Mouse (Mus musculus) testis, adult 2 months (tissue): Measurements from ENCODE around the gene Dmwd.
"Not testable (repeated sequence)": the region's sequence is repeated elsewhere in the genome, so short reads cannot be mapped to it uniquely, and the experiment has no call there.

Experiments used
- CTCF ChIP-seq: fragments of 200-500 bp; IDR thresholded peaks from 2 replicates; pipeline ENCODE4 v1.5.1; 2012; ENCODE audit warnings: low read depth, mild to moderate bottlenecking, inconsistent platforms, low read length, moderate library complexity; ENCODE audit not compliant: control insufficient read depth, insufficient read depth, insufficient replicate concordance
- POLR2A ChIP-seq: fragments of 200-500 bp; IDR thresholded peaks from 2 replicates; pipeline ENCODE4 v1.6.1; 2012; ENCODE audit warnings: low read depth, mild to moderate bottlenecking, inconsistent platforms, low read length, moderate library complexity; ENCODE audit not compliant: control insufficient read depth

GRCm38 (mm10) chr7:19071024-19071423 lies 5.0 kb upstream of the Dmwd start:
- TF ChIP-seq POLR2A, CTCF: not testable (repeated sequence)
